Mouse (Mus musculus) layer of hippocampus, postnatal 10 days (tissue): ENCODE results near the gene Wdsub1. TPM values are rescaled to one million over a fixed set of nuclear protein-coding genes. Genes with fewer than 3 reads are reported as not detected.

ENCODE experiments used
- DNase-seq, 2 experiments: peaks; one replicate each; pipeline ENCODE4 v3.0.0; 2021; ENCODE audit warnings: low spot score in 2 of 2
- total RNA-seq, 2 experiments: library from RNA; stranded (reverse); gene quantifications; 2 replicates each; pipeline ENCODE4 v1.2.3; 2021

Wdsub1 gene
- total RNA-seq, 2 experiments from 2014 or later, result 14.0 to 16.0 TPM

- DNase-seq, result no peak
Observed at GRCm38 (mm10) chr2:59810039-59810438, 72.4 kb downstream of the Wdsub1 start.

DNA sequence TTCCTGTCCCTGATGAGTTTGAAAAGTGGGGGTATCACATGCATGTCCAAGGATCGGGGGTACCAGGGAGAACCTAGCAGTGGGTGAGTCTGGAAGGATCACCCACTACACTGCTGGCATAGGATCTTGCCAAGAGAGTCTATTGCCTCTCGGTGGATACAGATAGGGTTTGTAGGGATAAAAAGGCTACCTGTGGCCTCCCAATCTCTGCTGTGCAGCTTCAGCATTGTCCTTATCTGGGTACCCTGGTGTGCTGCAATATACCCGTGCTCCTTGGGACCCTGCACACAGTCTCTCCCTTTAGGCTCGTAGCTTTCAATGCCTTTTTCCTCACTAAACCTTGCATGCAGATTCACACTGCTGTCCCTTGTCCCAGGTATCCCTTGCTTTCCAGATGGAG is 73.8 kb downstream of the Wdsub1 start:
- DNase-seq, result no peak

DNA sequence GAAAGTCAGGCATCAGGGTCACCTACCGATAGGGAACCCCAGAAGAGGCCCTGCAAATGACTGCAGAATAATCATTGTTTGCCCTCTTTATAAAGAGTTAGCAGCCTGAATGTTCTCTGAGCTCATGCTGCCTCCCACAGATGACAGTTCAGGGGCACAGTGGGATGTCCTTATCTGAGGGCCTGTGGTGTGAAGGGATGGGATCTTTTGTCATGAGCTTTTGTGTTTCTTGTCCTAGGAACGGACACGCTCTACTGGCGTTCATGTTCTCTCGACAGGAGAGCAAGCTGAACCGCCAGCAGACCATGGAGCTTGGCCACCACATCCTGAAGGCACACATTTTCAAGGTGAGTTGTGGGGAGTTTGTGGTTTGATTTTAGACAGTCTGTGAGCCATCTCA is 76.4 kb downstream of the Wdsub1 start:
- no peak for DNase-seq

DNA sequence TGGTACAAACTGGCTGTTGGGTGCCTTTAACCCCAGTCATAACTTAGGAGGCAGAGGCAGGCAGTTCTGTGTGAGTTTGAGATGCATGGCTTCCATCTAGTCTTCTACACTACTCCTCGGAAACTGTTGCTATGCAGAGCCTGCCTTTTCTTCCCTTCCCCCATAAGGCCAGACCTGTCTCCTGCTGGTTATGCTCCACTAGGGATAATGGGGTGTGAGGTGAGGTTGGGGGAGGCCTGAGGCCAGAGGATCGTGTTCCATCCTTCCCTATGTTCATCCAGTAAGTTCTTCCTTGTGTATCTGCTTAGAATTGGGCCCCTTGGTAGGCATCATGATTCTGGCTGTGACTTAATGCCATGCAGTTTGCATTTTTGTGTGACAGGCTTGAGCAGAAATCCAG is 76.8 kb downstream of the Wdsub1 start:
- DNase-seq, result no peak

GRCm38 (mm10) chr2:59802722-59803387 is 79.5 kb downstream of the Wdsub1 start:
- DNase-seq, result no peak
